Mouse (Mus musculus) thymus, adult 2 months (tissue): Measurements from ENCODE around the gene Tenm4. TPM values are rescaled to one million over a fixed set of nuclear protein-coding genes. Genes with fewer than 3 reads are reported as not detected.

Experiments used
- DNase-seq: peaks from one replicate; pipeline ENCODE4 v3.0.0; 2021
- H3K27ac ChIP-seq: fragments of 200-500 bp; 2 replicates; pipeline ENCODE4 v1.5.1; 2012; ENCODE audit warnings: low read length, control low read depth; ENCODE audit not compliant: control insufficient read depth, insufficient read depth
- H3K27me3 ChIP-seq: fragments of 200-500 bp; 2 replicates; pipeline ENCODE4 v1.6.1; 2012; ENCODE audit warnings: mild to moderate bottlenecking, low read length, moderate library complexity, mixed read lengths; ENCODE audit not compliant: control insufficient read depth, insufficient read depth
- H3K36me3 ChIP-seq: fragments of 200-500 bp; 2 replicates; pipeline ENCODE4 v1.6.1; 2012; ENCODE audit warnings: mild to moderate bottlenecking, low read length, moderate library complexity; ENCODE audit not compliant: control insufficient read depth, insufficient read depth
- H3K4me1 ChIP-seq: fragments of 200-500 bp; replicated peaks from 2 replicates; pipeline ENCODE4 v1.6.1; 2012; ENCODE audit warnings: low read length; ENCODE audit not compliant: control insufficient read depth, insufficient read depth
- H3K4me3 ChIP-seq: fragments of 200-500 bp; 2 replicates; pipeline ENCODE4 v1.5.1; 2012; ENCODE audit warnings: mild to moderate bottlenecking, low read length, control low read depth, moderate library complexity; ENCODE audit not compliant: control insufficient read depth, insufficient read depth
- CTCF ChIP-seq: fragments of 200-500 bp; IDR thresholded peaks from 2 replicates; pipeline ENCODE4 v1.5.1; 2012; ENCODE audit warnings: mild to moderate bottlenecking, control low read depth, low read length, moderate library complexity, borderline replicate concordance; ENCODE audit not compliant: control insufficient read depth, poor library complexity, insufficient read depth; ENCODE audit errors: extremely low read depth
- POLR2A ChIP-seq: fragments of 200-500 bp; IDR thresholded peaks from 2 replicates; pipeline ENCODE4 v1.6.1; 2012; ENCODE audit warnings: mild to moderate bottlenecking, low read length, control low read depth, moderate library complexity; ENCODE audit not compliant: control insufficient read depth, poor library complexity, insufficient read depth; ENCODE audit errors: extremely low read depth
- WGBS: fragments of 180-500 bp; shearing (Covaris S2); methylation state at CpG from one replicate; pipeline ENCODE4 v1.1.7; 2018; 5-methylcytosine and 5-hydroxymethylcytosine counted together
- polyA plus RNA-seq: library from polyadenylated mRNA; depleted of rRNA; stranded (reverse); fragments of >200 nt; gene quantifications from 2 replicates; pipeline ENCODE4 v1.2.3, GENCODE M21; 2012

Gene Tenm4
- polyA plus RNA-seq, 1 experiment, result 2.7 TPM

- Histone ChIP-seq H3K27ac (no peak overlapping the region), H3K4me3 (no peak overlapping the region), H3K4me1 (no peaks in the 10 kb centered on the region), H3K36me3 (no peaks in the 10 kb centered on the region), H3K27me3 (no peaks in the 10 kb centered on the region)
- WGBS, result 87% methylated on average over 6 of the region's 6 CpGs
- DNase-seq, result no peak
- TF ChIP-seq POLR2A (no peak), CTCF (no peak)
Measured at GRCm38 (mm10) chr7:96391797-96392472, 220.9 kb downstream of the Tenm4 start.

GRCm38 (mm10) chr7:96392600-96392999 is 221.6 kb downstream of the Tenm4 start:
- DNase-seq, result no peak
- Histone ChIP-seq H3K27ac (no peak overlapping the region), H3K4me1 (no peaks in the 10 kb centered on the region), H3K27me3 (no peaks in the 10 kb centered on the region), H3K36me3 (no peaks in the 10 kb centered on the region), H3K4me3 (no peak overlapping the region)
- no peak for TF ChIP-seq CTCF
- no peak for TF ChIP-seq POLR2A
- 91% methylated on average over 2 of the region's 2 CpGs for WGBS

GRCm38 (mm10) chr7:96397940-96398339 is 226.9 kb downstream of the Tenm4 start:
- Histone ChIP-seq H3K36me3 (no peaks in the 10 kb centered on the region), H3K27ac (no peak overlapping the region), H3K27me3 (no peaks in the 10 kb centered on the region), H3K4me1 (no peaks in the 10 kb centered on the region), H3K4me3 (no peak overlapping the region)
- no peak for DNase-seq
- WGBS, result 89% methylated on average over 1 of the region's 1 CpGs
- TF ChIP-seq POLR2A (no peak), CTCF (no peak)

GRCm38 (mm10) chr7:96400411-96400810 is 229.4 kb downstream of the Tenm4 start:
- Histone ChIP-seq H3K27ac (no peak overlapping the region), H3K27me3 (no peaks in the 10 kb centered on the region), H3K4me1 (no peaks in the 10 kb centered on the region), H3K4me3 (no peak overlapping the region), H3K36me3 (no peaks in the 10 kb centered on the region)
- WGBS, result 87% methylated on average over 11 of the region's 11 CpGs
- DNase-seq, result no peak
- TF ChIP-seq POLR2A, result no peak

- H3K4me1 ChIP-seq, result no peaks in the 10 kb centered on the region
- WGBS, result 67% methylated on average over 8 of the region's 8 CpGs
- DNase-seq, result no peak
- TF ChIP-seq CTCF (no peak), POLR2A (no peak)
- H3K4me3 ChIP-seq, result no peak overlapping the region
- H3K36me3 ChIP-seq, result no peaks in the 10 kb centered on the region
- no peaks in the 10 kb centered on the region for H3K27me3 ChIP-seq
- no peak overlapping the region for H3K27ac ChIP-seq
Measured at GRCm38 (mm10) chr7:96406630-96407214, 235.7 kb downstream of the Tenm4 start.

- Histone ChIP-seq H3K36me3 (no peaks in the 10 kb centered on the region), H3K27me3 (no peaks in the 10 kb centered on the region), H3K4me1 (no peaks in the 10 kb centered on the region), H3K4me3 (no peak overlapping the region), H3K27ac (no peak overlapping the region)
- DNase-seq, result no peak
- WGBS, result 86% methylated on average over 6 of the region's 6 CpGs
- TF ChIP-seq CTCF, result no peak
- TF ChIP-seq POLR2A, result no peak
Measured at GRCm38 (mm10) chr7:96408161-96408889, 237.3 kb downstream of the Tenm4 start.

GRCm38 (mm10) chr7:96409323-96409880 is 238.4 kb downstream of the Tenm4 start:
- H3K27me3 ChIP-seq, result no peaks in the 10 kb centered on the region
- H3K36me3 ChIP-seq, result no peaks in the 10 kb centered on the region
- TF ChIP-seq CTCF, result no peak
- no peak for TF ChIP-seq POLR2A
- no peak for DNase-seq
- no peaks in the 10 kb centered on the region for H3K4me1 ChIP-seq
- H3K4me3 ChIP-seq, result no peak overlapping the region
- WGBS, result 90% methylated on average over 11 of the region's 11 CpGs
- H3K27ac ChIP-seq, result no peak overlapping the region
